Mouse (Mus musculus) brain, embryonic 14.5 days (tissue): ENCODE data around the gene Psenen.

Experiments
- CTCF ChIP-seq: fragments of 200-500 bp; IDR thresholded peaks from 2 replicates; pipeline ENCODE4 v1.5.1; 2012; ENCODE audit warnings: inconsistent platforms, mild to moderate bottlenecking, moderate library complexity, borderline replicate concordance; ENCODE audit not compliant: insufficient read depth, insufficient read length; ENCODE audit errors: extremely low read depth
- POLR2A ChIP-seq: fragments of 200-500 bp; IDR thresholded peaks from 2 replicates; pipeline ENCODE4 v1.6.1; 2012; ENCODE audit warnings: mild to moderate bottlenecking, inconsistent platforms, borderline replicate concordance; ENCODE audit not compliant: poor library complexity, insufficient read depth, insufficient read length, severe bottlenecking; ENCODE audit errors: extremely low read depth

- TF ChIP-seq CTCF, result no peak
- TF ChIP-seq POLR2A, result no peak
These were observed 37.2 kb upstream of the Psenen start for GRCm38 (mm10) chr7:30600651-30601050.
